Mouse (Mus musculus): ENCODE measurements around the gene Zfp646.

The Zfp646 gene

GRCm38 (mm10) chr7:127919290-127919689 is 43.3 kb downstream of the Zfp646 start:
- DNase-seq (ENCODE audit: low read depth, low spot score) = no peak

GRCm38 (mm10) chr7:127921516-127921915 is 45.5 kb downstream of the Zfp646 start:
- no peak for DNase-seq (ENCODE audit: low read depth, low spot score)

GRCm38 (mm10) chr7:127922451-127923275 is 46.6 kb downstream of the Zfp646 start:
- no peak for DNase-seq (ENCODE audit: low read depth, low spot score)

GRCm38 (mm10) chr7:127923714-127924113 is 47.7 kb downstream of the Zfp646 start:
- DNase-seq (ENCODE audit: low read depth, low spot score) = no peak

GRCm38 (mm10) chr7:127925252-127925651 is 49.2 kb downstream of the Zfp646 start:
- DNase-seq (ENCODE audit: low read depth, low spot score) = no peak

- DNase-seq (ENCODE audit: low read depth, low spot score) = no peak
These were observed 50.0 kb downstream of the Zfp646 start for GRCm38 (mm10) chr7:127926066-127926465.

GRCm38 (mm10) chr7:127926846-127927245 is 50.8 kb downstream of the Zfp646 start:
- no peak for DNase-seq (ENCODE audit: low read depth, low spot score)

- no peak for DNase-seq (ENCODE audit: low read depth, low spot score)
These were observed 51.7 kb downstream of the Zfp646 start for GRCm38 (mm10) chr7:127927726-127928125.

- DNase-seq (ENCODE audit: low read depth, low spot score) = no peak
These were observed 52.6 kb downstream of the Zfp646 start for GRCm38 (mm10) chr7:127928596-127928995.

GRCm38 (mm10) chr7:127929923-127930322 is 53.9 kb downstream of the Zfp646 start, which contains the start of gene Prss8:
TSS of gene Prss8 (minus strand) at chr7:127930104.
- DNase-seq (ENCODE audit: low read depth, low spot score) = no peak

- DNase-seq (ENCODE audit: low read depth, low spot score) = no peak
These were observed 54.6 kb downstream of the Zfp646 start for GRCm38 (mm10) chr7:127930636-127931035.

- DNase-seq (ENCODE audit: low read depth, low spot score) = no peak
These were observed 55.5 kb downstream of the Zfp646 start for GRCm38 (mm10) chr7:127931351-127932135.

GRCm38 (mm10) chr7:127932273-127933031 is 56.4 kb downstream of the Zfp646 start:
- DNase-seq (ENCODE audit: low read depth, low spot score) = no peak

GRCm38 (mm10) chr7:127934075-127934474 is 58.1 kb downstream of the Zfp646 start:
- no peak for DNase-seq (ENCODE audit: low read depth, low spot score)

- peak; percentile 89 for DNase-seq (ENCODE audit: low read depth, low spot score)
These were observed 59.2 kb downstream of the Zfp646 start for GRCm38 (mm10) chr7:127935028-127935722.
